Mouse (Mus musculus): ENCODE results near the gene Tmem265.

Tmem265 gene

DNA sequence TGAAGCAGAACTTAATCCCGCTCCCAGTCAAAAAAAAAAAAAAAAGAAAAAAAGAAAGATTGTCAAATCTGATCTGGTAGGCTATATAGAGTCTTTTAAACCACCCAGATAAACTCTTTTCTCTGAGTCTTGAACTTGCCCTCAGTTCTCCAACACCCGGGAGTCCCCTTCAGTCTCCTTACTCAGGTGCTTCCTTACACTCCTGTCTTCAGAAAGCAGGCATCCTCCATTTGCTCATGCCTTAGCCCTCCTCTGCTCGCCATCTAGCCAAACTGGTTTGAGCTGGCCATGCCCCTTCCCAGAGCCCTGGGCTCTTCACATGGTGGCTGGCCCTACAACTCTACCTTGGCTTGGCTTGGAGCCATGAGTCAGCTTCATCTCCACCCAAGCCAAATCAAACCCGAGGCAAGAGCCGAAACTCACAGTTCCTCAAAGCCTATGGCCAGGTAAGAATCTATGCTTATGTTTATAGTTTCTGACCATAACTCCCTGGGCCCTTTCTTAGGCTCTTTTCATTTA lies at the start of gene Tmem265:
Tmem265 (plus strand) TSS at position 51 of the 519 bp plus-strand sequence.
- 88% methylated on average over 5 of the region's 5 CpGs for WGBS

DNA sequence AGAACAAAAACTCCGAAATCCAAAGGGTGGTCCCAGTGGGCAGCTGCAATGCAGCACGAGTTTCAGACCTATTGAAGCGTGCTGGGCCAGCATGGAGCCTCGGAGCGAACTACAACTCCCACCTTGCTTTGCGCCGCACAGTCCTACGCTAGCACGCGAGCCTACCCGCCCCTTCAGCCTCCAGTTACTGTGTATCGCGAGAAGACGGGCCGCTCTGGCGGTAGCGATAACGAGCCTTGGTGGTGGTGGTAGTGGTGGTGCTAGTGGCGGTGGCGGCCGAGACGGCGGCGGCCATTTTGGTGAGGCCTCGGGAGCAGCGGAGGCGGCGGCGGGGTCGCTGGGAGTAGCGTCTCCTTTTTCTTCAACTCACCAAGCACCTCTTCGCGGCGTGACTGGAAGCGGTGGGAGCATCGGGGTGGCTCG lies 49.4 kb upstream of the Tmem265 start, which contains the start of gene Srcap:
Srcap (plus strand) TSS at position 176 of the 423 bp plus-strand sequence.
- WGBS = under 1% methylated on average over 37 of the region's 37 CpGs

DNA sequence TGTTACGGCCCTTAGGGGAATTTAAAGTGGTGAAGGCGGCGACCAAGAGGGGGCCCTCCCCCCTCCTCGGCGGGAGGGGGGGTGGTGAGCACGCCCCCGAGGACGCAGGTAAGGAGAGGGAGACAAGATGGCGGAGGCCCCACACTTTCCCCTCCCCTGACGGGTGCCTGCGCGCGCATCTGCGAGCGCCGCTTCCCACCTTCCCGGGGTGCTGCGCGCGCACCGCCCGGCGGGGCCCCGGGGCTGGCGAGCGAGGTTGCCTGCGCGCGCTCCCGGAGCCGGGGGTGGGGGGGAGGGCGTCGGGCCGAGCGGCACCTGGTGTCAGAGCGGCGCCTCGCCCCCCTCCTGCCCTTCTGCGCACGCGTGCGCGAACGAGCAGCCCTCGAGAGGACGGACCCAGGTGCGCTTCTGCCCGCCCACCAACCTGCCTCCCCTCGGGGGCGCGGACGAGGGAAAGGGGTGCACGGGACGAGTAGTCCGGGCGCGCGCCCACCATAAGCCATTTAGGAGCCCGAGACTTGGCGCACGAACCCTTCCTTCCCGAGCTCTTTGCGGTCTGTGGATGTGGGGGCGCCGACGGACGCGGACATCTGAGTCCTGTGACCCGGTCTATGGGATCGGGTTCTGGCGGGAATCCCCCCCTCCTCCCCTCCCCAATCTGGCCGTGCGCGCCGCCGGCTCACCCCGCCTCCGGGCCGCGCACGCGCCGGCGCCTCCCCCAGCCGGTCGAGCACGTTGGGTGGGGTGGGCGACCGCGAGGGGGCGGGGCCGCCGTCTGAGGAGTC lies 48.8 kb upstream of the Tmem265 start:
- WGBS = under 1% methylated on average over 89 of the region's 93 CpGs

DNA sequence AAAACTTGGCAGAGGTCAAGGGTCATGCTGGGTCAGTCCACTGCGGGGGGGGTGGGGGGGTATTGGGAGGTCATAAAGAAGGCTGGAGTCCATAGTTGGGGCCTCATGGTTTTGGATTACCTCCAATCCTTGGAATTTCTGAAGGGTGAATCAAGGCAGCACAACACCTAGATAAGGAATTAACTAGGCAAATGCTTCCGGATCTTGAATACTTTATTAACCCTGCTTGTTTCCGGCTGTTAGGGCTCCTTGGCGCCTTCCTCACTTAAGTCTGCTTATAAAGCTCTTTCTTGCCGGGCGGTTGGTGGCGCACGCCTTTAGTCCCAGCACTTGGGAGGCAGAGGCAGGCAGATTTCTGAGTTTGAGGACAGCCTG lies 48.2 kb upstream of the Tmem265 start:
- 14% methylated on average over 8 of the region's 8 CpGs for WGBS

DNA sequence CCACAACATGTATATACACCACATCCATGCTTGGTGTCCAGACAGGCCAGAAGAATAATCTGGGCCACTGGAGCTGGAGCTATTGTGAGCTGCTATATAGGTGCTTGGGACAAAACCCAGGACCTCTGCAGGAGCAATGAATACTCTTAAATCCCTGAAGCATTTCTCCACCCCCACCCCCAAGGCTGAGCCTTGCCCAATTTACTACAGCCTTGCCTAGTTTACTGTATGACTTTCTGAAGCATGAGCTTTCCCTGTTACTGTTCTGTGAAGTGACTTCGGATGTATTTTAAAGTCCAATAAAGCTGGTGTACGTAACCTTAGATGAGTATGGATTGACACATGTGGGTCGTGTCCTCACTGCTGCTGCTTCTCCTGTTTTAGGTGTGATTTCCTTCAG lies 47.4 kb upstream of the Tmem265 start:
- WGBS = 63% methylated on average over 3 of the region's 3 CpGs

DNA sequence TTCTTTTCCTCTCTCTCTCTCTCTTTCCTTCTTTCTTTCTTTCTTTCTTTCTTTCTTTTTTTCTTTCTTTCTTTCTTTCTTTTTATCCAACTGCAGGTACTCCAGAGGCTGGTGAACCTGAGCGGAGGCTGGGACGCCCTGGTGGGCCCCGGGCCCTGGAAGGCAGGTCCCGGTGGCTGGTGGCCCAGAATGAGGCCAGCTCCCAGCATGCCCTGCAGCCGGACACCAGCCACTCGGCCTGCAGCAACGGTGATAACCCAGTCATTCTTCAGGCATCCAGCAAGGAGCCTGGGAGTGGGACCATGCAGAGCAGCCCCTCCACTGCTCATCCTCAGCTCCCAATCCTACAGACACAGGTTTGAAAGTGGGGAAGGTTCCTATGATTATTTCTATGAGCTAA lies 45.3 kb upstream of the Tmem265 start:
- WGBS = 78% methylated on average over 7 of the region's 7 CpGs

DNA sequence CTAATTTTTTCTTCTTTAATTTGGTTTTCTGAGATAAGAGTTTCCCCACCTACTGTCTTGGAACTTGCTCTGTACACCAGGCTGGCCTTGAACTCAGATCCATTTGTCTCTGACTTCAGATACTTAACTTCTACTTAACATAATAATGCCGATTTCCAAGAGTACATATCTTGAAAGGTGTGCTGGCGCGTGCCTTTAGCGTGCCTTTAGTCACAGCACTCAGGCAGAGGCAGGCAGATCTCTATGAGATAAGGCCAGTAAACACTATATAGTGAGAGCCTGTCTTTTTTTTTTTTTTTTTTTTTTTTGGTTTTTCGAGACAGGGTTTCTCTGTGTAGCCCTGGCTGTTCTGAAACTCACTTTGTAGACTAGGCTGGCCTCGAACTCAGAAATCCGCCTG lies 44.8 kb upstream of the Tmem265 start:
- 95% methylated on average over 7 of the region's 7 CpGs for WGBS

DNA sequence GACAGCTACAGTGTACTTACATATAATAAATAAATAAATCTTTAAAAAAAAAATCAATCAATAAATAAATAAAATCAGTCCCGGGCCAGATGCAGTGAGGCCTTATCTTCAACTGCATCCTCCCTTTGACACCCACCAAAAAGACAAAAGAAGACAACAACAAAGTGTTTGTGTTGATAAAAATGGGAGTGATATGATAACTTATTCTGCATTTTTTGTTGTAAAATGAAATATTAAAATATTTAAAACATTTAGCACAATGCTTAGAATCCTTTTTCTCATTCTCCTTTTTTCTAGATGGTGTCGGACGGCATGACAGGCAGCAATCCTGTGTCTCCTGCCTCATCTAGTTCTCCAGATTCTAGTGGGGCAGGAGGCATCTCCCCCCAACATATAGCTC lies 41.9 kb upstream of the Tmem265 start, which contains the start of gene Gm42715:
Gm42715 (plus strand) TSS at position 301 of the 400 bp plus-strand sequence.
- WGBS = 87% methylated on average over 3 of the region's 3 CpGs

DNA sequence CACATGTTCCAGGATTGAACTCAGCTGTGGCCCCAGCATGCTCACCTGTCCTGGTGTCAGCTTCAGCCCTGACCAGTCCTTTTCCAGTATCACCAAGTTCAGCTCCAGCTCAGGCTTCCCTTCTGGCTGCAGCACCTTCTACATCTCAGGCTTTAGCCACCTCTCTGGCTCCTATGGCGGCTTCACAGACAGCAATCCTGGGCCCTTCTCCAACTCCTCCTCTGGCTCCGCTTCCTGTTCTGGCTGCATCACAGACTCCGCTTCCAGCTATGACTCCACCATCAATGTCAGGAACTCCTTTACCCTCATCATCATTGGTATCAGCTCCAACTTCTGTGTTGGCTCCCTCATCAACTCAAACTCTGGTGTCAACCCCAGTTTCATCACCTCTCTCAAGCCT lies 19.5 kb upstream of the Tmem265 start:
- WGBS = 56% methylated on average over 3 of the region's 3 CpGs

DNA sequence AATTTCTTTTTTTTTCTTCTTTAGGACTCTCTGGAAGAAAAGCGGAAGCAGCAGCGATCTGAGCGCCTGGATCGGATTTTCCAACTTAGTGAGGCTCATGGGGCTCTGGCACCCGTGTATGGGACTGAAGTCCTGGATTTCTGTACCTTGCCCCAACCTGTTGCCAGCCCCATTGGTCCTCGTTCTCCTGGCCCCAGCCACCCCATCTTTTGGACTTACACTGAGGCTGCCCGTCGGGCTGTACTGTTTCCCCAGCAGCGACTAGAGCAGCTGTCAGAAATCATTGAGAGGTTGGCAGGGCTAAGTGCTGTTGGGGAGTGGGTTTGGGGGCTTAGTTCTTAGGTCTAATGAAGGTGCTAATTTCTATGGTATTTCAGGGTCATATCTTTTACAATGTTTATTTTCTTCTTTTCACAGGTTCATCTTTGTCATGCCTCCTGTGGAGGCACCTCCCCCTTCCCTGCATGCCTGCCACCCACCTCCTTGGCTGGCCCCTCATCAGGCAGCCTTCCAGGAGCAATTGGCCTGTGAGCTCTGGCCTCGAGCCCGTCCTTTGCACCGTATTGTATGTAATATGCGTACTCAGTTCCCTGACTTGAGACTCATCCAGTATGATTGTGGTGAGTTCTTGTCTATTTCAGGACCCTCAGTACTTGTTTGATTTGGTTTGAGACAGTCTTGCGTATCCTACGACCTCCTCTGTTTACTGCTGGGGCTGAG lies 11.9 kb upstream of the Tmem265 start:
- 48% methylated on average over 15 of the region's 15 CpGs for WGBS

DNA sequence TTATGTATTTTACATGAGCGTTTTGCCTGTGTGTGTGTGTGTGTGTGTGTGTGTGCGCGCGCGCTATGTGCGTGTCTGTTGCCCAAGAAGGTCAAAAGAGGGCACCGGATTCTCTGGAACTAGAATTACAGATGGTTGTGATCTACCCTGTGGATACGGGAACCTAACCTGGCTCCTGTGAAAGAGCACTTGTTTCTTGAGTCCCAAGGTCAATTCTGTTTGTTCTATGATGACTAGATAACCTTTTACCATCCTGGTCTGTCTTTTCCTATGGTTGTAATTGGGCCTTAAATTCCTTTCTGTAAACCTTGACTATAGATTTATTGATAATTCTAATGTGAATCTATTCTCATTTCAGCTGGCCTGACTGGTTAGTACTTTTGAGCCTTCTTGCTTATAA lies 9.6 kb upstream of the Tmem265 start:
- 95% methylated on average over 8 of the region's 8 CpGs for WGBS

DNA sequence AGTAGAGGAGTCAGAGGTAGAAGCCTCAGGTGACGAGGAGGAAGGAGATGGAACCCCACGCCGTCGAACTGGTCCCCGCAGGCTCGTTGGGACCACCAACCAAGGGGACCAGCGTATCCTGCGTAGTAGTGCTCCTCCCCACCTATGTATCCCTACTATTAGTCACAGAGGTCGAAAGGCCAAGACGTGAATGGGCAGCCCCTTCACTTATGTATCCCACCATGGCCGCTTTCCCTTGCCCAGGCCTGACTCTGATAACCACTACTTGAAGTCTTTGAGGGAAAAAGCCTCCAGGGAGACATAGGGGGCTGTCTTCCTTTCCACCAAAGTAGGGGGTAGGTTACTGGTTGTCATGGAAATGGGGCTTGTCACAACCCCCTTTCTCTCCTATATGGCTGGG lies 610 bp upstream of the Tmem265 start:
- WGBS = 95% methylated on average over 11 of the region's 11 CpGs

DNA sequence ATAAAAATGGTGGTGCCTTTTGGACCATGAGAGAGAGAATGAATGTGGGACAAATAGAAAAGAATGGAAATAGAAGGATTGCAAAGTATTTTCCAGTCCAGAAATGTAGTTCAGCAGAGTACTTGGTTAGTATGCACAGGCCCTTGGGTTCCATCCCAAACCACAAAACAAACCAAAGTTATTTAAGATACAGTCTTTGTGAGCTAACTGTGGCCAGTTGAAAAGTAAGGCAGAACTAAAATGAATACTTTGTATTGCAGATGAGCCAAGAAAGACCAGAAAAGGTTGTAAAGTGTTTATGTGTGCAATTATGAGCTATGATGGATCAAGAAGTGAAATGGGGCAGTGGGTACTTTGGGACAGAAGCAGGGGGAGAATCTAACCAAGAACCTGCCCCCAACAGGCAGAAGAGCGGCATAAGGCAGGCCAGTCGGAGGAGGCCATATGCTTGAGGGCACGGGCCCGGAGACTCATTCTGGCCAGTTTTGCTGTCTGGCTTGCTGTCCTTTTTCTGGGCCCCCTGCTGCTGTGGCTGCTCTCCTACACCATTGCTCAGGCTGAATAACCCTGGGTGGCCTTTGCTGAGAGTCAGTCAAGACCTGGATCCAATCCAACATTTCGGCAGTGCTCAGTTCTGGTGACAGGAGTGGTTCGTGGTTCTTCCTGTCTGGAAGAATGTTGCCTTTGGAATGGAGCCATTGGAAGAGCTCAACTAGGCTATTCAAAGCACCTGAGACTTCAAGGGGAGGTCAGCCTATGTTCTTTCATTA lies 3.4 kb downstream of the Tmem265 start:
- 51% methylated on average over 6 of the region's 6 CpGs for WGBS

DNA sequence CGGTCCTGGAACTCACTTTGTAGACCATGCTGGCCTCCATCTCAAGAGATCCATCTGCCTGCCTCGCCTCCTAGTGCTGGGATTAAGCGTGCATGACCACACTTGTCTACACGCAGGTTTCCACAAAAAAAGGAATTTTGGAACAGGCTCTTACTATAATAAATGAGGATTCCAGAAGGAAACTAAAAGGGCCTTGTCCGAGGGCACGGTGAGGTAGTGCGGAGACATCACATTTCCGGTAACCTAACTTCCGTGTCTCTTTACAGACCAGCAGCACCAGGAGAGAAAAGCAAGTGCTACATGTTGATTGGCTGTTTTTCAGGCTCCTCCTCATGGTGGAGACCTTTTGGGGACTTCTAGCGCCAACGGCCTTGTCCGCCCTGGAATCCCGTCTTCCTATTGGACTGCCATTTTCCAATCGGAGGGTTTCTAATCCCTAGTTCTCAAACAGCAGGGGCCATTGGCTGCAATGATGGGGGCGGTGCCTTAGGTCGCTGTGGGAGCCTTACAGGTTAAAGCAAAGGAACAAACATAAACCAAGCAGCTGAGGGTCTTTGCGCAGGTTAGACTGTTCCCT lies 11.8 kb downstream of the Tmem265 start, which contains the start of gene Phkg2:
Phkg2 (plus strand) TSS at position 446 of the 577 bp plus-strand sequence.
- 0% methylated on average over 17 of the region's 17 CpGs for WGBS

DNA sequence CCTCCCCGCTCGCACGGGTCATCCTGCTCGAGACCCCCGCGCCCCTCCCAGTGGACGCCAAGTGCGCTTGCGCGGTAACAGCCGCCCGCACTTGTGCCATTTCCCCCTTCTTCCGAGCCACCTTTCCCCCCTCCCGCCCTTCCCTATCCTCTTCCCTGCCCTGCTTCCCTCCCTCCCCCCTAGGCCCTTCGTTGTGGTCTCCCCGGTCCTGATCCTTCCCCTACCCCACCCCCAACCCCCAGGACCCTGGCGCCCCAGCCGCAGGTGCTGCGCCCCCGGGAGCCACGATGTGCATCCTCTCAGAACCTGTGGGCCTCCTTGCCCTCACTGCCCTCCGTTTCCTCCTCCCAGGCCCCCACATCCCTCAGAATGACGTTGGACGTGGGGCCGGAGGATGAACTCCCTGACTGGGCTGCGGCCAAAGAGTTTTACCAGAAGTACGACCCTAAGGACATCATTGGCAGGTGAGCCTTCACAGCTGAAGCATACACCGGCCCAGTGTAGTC lies 12.4 kb downstream of the Tmem265 start:
- 1% methylated on average over 28 of the region's 28 CpGs for WGBS

DNA sequence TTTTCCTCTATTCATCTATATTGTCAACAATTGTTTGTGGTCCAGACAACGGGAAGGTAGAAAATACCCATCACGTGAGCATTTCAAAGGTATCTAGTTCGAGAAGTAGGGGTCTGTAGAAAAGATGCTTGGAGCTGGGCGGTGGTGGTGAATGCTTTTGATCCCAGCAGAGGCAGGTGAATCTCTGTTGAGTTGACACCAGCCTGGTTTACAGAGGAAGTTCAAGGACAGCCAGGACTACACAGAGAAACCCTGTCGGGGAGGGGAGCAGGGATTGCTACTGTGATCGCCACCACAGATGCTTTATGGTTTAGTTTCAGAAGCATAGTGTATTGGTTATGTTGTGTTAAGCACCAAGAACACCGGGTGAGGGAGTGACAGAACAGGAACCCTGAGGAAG lies 12.9 kb downstream of the Tmem265 start:
- WGBS = 5% methylated on average over 7 of the region's 7 CpGs

DNA sequence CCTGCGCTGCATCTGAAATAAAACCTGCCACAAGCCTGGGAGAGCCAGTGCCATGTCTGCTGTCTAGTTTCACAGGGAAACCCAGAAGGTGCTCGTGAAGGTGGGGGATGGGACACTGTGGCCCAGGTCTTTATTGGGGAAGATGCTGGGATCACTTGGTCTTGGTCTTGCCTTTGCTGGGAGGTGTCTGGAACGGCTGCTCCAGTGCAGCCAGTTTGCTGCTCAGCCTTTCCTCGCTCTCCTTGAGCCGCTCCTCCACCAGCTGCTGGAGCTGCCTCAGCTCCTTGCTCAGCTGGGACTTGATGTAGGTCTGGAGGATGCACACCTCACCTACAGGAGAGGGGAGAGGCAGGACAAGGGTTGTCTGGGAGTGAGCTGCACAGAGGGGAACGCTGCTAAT lies 22.1 kb downstream of the Tmem265 start:
- WGBS = 92% methylated on average over 6 of the region's 6 CpGs

DNA sequence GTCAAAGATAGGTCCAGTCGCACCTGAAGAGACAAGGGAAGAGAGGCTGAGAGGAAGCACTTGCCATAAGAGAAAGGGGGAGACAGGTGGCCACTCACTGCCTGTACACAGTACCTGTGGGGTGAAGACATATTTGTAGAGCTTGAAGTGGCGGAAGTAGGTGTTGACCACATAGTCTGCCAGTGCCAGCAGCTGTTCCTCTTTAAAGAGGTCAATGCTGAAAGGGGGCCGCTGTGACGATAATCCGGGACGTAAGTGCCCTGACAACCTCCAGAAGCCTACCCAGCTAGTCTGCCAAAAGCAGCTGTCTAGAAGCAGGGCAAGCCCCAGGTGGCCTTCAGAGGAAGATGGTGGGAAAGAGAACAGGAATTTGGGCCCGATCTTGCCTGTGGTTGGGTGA lies 23.8 kb downstream of the Tmem265 start:
- 88% methylated on average over 7 of the region's 7 CpGs for WGBS

DNA sequence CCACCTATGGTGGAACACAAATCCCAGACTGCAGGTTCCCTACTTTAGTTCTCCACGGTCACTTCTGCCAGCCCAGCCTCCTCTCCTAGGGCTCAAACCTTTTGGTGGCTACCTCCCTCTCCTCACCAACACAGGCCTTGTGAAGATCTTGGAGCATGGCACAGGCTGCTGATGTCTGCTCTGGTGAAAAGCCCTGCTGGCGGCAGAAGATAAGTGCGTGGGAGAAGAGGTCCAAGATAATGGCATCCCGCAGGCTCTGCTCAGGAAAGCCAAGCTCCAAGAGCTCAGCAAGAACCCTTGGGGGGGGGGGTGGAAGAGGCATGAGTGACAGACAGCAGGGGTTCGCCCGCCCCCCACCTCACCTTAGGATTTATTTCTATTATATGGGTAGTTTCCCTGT lies 25.0 kb downstream of the Tmem265 start:
- WGBS = 85% methylated on average over 6 of the region's 6 CpGs

DNA sequence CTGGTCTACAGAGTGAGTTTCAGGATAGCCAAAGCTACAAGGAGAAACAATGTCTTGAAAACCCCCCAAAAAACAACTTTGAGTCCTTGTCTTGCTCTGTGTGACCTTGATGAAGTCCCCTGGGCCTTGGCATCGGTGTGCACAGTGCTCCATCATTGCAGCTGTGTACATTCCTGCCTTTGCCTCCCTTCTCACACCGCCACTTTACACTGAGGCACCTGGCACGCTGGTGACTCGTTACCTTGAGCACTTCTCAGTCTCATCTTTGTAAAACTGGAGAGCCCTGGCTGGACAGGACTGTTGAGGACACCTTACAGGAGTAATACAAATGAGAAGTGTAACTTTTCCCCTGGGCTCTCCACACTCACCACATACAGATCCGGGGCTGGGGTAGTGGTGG lies 26.0 kb downstream of the Tmem265 start:
- 74% methylated on average over 5 of the region's 5 CpGs for WGBS
